Mouse (Mus musculus): ENCODE results near the gene Ogdhl.
"Not testable (repeated sequence)": the region's sequence is repeated elsewhere in the genome, so short reads cannot be mapped to it uniquely, and the experiment has no call there.

The Ogdhl gene

GRCm38 (mm10) chr14:32321732-32322685, at the start of gene Ogdhl:
TSS of gene Ogdhl (plus strand) at chr14:32322019.
- DNase-seq (ENCODE audit: low read depth), result peak; percentile 35

GRCm38 (mm10) chr14:32301622-32302021, 20.2 kb upstream of the Ogdhl start:
- DNase-seq (ENCODE audit: low read depth), result no peak

GRCm38 (mm10) chr14:32302423-32302822, 19.4 kb upstream of the Ogdhl start:
- DNase-seq (ENCODE audit: low read depth), result no peak

GRCm38 (mm10) chr14:32304921-32305320, 16.9 kb upstream of the Ogdhl start:
- no peak for DNase-seq (ENCODE audit: low read depth)

- DNase-seq (ENCODE audit: low read depth), result no peak
These were observed 11.9 kb upstream of the Ogdhl start for GRCm38 (mm10) chr14:32309876-32310275.

GRCm38 (mm10) chr14:32311381-32312035, 10.3 kb upstream of the Ogdhl start:
- DNase-seq (ENCODE audit: low read depth), result no peak

GRCm38 (mm10) chr14:32317822-32318221, 4.0 kb upstream of the Ogdhl start:
- no peak for DNase-seq (ENCODE audit: low read depth)

- no peak for DNase-seq (ENCODE audit: low read depth)
These were observed 1.4 kb downstream of the Ogdhl start for GRCm38 (mm10) chr14:32323221-32323620.

- no peak for DNase-seq (ENCODE audit: low read depth)
These were observed 5.5 kb downstream of the Ogdhl start for GRCm38 (mm10) chr14:32327366-32327765.

GRCm38 (mm10) chr14:32332515-32333445, 11.0 kb downstream of the Ogdhl start:
- DNase-seq (ENCODE audit: low read depth), result no peak

GRCm38 (mm10) chr14:32336021-32336420, 14.2 kb downstream of the Ogdhl start:
- no peak for DNase-seq (ENCODE audit: low read depth)

- DNase-seq (ENCODE audit: low read depth), result no peak
These were observed 14.7 kb downstream of the Ogdhl start for GRCm38 (mm10) chr14:32336547-32336946.

- no peak for DNase-seq (ENCODE audit: low read depth)
These were observed 20.0 kb downstream of the Ogdhl start for GRCm38 (mm10) chr14:32341823-32342222.

- DNase-seq (ENCODE audit: low read depth), result no peak
These were observed 22.4 kb downstream of the Ogdhl start for GRCm38 (mm10) chr14:32344176-32344575.

- no peak for DNase-seq (ENCODE audit: low read depth)
These were observed 22.9 kb downstream of the Ogdhl start for GRCm38 (mm10) chr14:32344694-32345093.

GRCm38 (mm10) chr14:32347307-32347706, 25.5 kb downstream of the Ogdhl start:
- no peak for DNase-seq (ENCODE audit: low read depth)

GRCm38 (mm10) chr14:32351181-32351920, 29.5 kb downstream of the Ogdhl start:
- DNase-seq (ENCODE audit: low read depth), result not testable (repeated sequence)

GRCm38 (mm10) chr14:32364359-32364758, 42.5 kb downstream of the Ogdhl start:
- no peak for DNase-seq (ENCODE audit: low read depth)

GRCm38 (mm10) chr14:32369756-32370155, 47.9 kb downstream of the Ogdhl start:
- DNase-seq (ENCODE audit: low read depth), result no peak

- DNase-seq (ENCODE audit: low read depth), result no peak
These were observed 50.7 kb downstream of the Ogdhl start for GRCm38 (mm10) chr14:32372510-32372909.

- no peak for DNase-seq (ENCODE audit: low read depth)
These were observed 57.7 kb downstream of the Ogdhl start for GRCm38 (mm10) chr14:32379395-32380098.

Measured in naive thymus-derived CD4-positive, alpha-beta T cell, adult 2 months (primary cell).